Mouse (Mus musculus) ovary, postnatal 10 days (tissue): ENCODE measurements around the gene Tmem259.
A peak's percentile ranks its signal among the peaks of the same experiment; 100 is the strongest.

ENCODE experiments used
- DNase-seq: peaks from one replicate; pipeline ENCODE4 v3.0.0; 2022; ENCODE audit warnings: low spot score

The Tmem259 gene

DNA sequence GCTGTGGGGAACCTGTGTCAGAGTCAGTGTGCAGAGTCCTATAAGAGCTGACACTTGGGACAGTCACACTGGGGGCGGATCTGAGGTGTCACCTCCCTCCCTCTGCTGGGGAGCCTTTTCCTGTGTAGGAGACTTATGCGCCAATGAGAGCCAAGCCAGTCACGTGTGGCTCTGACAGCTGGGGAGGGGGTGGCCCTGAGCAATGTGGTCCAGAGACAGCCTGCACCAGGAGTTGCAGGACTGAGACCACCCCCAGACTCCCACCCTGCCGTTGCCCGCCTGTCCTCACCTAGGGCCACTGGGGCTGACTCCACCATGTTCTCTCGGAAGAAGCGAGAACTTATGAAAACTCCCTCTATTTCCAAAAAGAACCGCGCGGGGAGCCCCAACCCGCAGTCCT lies 32.4 kb upstream of the Tmem259 start, which contains the start of gene Arhgap45:
Arhgap45 (plus strand) TSS at position 143 of the 400 bp plus-strand sequence.
- DNase-seq = no peak

- no peak for DNase-seq
Observed at GRCm38 (mm10) chr10:80015583-80015982, 31.5 kb upstream of the Tmem259 start.

DNA sequence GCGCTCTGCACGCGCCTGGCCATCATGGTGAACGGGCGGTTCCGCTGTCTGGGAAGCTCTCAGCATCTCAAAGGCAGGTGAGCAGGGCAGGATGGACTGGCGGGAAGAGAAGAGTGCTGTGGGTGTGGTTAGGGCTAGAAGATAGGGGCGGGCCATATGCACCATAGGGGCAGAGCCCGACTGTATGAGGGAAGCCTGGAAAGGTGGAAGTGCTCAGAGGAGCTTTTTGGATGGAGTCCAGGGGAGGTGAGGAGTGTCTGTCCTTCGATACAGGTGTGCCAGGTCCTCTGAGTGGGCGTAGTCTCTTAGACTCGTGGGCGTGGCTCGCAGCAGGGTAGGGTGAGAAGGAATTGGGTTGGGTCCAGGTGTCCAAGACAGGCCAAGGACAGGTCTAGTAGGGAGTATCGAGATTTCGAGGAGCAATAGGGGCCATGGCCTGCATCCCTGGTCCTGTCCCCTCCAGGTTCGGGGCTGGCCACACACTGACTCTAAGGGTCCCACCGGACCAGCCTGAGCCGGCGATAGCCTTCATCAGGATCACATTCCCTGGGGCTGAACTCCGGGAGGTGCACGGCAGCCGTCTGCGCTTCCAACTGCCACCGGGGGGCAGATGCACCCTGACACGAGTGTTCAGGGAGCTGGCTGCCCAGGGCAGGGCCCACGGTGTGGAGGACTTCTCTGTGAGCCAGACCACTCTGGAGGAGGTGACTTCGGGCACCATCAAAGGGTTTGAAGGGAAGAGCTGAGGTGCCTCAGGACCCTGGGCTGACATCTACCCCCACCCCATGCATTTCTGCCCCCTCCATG lies 30.6 kb upstream of the Tmem259 start:
- DNase-seq = no peak

DNA sequence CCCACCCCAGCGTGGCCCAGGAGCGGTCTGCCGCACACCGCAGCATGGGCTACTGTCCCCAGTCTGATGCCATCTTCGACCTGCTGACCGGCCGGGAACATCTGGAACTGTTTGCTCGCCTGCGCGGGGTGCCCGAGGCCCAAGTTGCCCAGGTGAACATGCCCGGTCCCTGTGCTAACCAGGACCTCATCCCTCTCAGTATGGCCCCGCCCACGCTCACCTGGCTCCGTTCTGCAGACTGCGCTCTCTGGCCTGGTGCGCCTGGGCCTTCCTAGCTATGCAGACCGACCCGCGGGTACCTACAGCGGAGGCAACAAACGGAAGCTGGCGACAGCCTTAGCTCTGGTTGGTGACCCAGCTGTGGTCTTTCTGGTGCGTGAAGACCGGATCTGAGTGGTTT lies 29.5 kb upstream of the Tmem259 start:
- no peak for DNase-seq

DNA sequence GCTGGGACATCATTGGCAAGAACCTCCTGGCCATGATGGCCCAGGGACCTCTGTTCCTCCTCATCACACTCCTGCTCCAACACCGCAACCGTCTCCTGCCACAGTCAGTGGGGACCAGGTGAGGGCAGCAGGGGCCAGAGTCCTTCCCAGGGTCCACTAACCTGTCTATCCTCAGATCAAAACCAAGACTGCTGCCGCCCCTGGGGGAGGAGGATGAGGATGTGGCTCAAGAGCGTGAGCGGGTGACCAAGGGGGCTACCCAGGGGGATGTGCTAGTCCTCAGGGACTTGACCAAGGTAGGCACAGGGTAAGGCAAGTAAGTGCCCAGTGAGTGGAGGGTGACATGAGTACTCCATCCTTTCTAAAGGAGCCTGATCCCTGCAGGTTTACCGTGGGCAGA lies 27.6 kb upstream of the Tmem259 start:
- no peak for DNase-seq

DNA sequence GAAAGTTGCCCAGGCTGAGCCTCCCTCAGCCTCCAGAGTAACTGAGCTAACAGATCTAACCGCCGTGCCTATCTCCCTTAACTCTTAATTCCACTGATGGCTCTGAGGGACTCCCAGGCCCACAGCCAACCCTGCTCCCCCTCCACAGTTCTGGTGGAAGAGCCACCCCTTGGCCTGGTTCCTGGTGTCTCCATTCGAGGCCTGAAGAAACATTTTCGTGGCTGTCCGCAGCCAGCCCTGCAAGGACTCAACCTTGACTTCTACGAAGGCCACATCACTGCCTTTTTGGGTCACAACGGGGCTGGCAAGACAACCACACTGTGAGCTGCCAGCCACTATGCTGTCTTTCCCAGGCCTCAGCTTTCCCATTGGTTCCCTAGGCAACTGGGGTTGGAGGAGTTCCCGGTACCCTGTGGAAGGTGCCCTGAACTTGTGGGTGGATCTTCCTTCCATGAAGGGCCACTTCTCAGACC lies 20.1 kb upstream of the Tmem259 start:
- no peak for DNase-seq

DNA sequence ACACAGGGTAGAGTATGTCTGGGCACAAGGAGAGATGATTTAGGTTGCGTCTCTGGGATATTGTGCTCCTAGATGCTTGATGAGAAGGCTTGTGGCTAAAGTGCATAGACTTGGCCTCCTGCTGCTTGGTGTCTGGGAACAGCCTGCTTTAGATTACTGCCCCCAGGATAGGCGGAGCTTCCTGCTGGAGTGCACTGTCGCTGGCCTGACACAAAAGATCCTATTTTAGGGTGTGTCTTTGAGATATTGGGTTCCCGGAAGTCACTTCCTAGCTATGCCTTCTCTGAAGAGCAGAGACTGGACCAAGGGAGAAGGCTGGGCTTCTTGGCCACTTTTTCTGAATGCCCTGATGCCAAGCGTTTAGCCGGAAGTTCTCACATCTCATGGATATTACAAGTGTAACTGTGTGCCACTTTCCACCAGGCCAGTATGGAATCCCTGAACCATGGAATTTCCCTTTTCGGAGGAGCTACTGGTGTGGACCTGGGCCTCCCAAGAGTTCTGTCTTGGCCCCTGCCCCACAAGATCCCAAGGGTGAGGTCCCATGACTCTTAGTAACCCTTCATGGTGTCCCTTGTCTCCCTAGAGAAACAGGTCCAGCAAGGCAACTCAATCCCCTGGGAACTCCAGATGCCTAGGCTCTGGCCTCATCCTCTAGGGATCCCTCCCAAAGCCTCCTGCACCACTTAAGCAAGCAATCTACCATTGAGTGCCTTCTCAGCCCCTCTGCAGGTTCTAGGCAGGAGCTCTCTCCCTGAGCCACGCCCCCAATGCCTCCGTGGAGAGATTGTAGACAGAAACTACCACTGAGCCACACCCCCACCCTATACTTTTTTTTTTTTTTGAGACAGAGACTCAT lies 19.5 kb upstream of the Tmem259 start:
- DNase-seq = no peak

DNA sequence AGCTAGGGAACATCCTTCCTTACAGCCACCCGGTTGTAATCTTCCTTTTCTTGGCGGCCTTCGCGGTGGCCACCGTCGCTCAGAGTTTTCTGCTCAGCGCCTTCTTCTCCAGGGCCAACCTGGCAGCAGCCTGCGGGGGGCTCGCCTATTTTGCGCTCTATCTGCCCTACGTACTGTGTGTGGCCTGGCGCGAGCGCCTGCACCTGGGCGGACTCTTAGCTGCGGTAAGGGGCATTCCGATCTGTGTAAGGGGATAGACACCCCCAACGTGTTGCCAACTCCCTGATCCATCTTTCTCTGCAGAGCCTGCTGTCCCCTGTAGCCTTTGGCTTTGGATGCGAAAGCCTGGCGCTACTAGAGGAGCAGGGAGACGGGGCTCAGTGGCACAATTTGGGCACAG lies 18.7 kb upstream of the Tmem259 start:
- DNase-seq = no peak

DNA sequence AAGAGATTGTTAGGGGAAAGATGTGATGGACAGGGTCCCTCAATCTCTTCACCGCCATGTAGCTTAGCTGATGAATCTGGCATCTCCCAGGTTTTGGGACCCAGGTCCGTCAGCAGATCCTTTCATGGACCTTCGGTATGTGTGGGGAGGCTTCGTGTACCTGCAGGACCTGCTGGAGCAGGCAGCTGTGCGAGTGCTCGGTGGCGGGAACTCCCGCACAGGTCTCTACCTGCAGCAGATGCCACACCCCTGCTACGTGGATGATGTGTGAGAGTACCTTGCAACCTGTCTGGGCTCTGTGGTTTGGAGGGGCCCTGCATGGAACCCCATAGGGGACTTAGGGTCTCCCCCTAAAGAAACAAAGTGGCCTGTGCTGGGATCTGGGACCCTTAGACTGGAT lies 17.8 kb upstream of the Tmem259 start:
- no peak for DNase-seq

DNA sequence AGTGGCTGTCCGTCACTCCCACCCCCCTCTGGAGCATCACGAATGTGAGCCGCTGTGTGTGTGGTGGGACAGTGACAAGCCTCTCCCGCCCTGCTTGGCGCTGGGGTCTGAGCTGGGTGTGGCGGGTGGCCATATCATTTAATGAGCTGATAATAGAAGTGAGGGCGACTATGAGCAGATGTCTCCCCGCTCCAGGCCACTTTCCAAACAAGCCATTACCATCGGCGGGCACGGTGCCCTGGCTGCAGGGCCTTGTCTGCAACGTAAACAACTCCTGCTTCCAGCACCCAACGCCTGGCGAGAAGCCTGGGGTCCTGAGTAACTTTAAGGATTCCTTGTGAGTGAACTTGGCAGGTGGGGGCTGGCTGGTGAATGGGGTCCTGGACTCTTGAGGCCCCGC lies 13.7 kb upstream of the Tmem259 start:
- DNase-seq = no peak

DNA sequence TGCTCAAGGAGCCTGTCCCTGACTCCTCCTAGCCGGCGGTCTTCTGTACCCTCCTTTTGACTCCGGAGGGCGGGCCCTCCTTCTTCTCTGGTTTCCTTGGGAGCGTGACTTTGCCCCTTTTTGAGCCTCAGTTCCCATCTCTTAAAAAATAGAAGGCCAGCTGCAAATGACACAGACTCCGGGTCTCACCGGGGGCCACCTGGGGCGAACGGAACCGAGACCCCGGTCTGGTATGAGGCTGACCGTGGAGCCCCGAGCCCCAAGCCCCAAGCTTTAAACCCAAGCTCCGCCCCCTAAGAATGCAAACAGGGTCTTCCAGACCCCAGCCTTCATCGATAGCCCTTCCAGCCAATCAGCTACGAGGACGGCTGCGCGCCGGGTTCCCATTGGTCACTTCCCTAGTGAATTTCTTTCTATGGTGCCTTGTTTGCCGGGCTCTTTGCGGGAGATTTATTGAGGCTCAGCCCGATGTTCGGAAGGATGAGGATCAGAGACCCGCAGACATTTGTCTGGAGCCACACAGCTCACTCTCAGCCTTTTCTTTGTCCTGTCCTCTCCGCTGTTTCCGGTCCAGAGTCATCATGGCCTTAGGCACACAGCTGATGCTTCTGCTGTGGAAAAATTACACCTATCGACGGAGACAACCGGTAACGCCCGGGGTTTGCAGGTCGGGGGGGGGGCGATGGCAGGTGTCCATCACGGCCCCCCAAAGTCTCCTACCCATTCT lies 13.1 kb upstream of the Tmem259 start:
- DNase-seq = peak; percentile 45

GRCm38 (mm10) chr10:79996272-79997033 lies 12.3 kb upstream of the Tmem259 start, which contains the start of gene Abca7:
TSS of gene Abca7 (plus strand) at chr10:79996494.
- DNase-seq = peak; percentile 89

DNA sequence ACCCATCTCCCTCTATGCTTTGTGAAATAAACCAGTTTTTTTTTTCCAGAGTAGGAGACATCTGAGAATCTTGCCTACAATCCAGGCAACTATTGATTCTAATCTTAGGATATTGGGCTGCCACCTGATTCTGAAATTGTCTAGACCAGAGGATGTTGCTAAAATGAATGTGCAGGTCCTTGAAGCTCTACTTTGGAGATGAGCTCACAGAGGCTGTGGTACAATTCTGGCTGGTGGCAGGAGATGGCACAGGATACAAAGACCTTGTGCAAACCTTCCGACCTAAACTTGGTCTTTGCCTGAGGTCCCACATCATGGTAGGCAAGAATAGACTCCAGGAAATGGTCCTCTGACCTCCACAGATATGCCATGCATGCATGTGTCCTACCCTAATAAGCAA lies 11.5 kb upstream of the Tmem259 start:
- DNase-seq = no peak

DNA sequence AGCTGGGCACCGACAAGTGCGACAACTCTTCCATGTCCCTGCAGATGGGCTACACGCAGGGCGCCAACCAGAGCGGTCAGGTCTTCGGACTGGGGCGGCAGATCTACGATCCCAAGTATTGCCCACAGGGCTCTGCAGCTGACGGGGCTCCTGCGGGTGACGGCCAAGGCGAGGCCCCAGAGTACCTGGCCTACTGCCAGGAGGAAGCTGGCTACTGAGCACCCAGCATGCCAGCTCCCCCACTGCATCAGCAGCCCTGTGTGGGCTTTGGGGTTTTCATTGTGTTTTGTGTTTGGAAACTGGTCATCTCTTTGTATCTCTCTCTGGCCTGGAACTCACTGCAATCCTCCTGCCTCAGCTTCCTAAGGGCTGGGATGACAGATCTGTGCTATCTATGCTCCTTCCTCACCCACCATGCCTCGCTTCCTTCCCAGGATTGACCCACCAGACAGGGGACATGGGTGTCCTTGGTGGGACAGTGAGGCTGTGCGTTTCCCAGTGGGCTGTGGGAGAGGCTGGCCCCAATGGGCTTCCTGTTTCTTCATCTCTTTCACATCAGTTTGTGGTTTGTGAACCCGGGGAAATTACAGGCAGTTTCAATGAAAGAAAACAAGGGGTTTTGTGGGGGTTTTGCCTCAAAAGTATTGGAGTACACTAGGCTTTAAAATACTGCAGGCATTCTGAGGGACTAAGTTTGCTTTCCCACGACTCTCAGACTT lies 10.4 kb upstream of the Tmem259 start:
- DNase-seq = no peak

DNA sequence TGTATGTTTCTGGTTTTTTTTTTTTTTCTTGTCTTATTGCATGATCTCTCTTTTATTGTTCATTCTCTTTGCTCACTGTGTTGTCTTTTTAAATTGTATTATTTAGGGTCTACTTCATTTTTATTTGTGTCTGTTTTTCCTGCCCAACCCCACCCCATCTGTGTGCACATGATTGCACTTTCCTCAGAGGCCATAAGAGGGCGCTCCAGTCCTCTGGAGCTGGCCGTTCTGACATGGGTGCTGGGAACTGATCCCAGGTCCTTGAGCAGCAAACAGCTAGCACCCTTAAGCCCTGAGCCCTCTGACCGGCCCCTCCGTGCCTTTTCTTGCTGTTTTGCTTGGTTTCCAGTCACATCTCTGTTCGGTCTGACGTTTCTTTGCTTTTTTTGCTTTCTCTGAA lies 7.4 kb upstream of the Tmem259 start:
- no peak for DNase-seq

GRCm38 (mm10) chr10:79991099-79991498 lies 7.0 kb upstream of the Tmem259 start:
- DNase-seq = no peak

GRCm38 (mm10) chr10:79989870-79990269 lies 5.7 kb upstream of the Tmem259 start:
- no peak for DNase-seq

DNA sequence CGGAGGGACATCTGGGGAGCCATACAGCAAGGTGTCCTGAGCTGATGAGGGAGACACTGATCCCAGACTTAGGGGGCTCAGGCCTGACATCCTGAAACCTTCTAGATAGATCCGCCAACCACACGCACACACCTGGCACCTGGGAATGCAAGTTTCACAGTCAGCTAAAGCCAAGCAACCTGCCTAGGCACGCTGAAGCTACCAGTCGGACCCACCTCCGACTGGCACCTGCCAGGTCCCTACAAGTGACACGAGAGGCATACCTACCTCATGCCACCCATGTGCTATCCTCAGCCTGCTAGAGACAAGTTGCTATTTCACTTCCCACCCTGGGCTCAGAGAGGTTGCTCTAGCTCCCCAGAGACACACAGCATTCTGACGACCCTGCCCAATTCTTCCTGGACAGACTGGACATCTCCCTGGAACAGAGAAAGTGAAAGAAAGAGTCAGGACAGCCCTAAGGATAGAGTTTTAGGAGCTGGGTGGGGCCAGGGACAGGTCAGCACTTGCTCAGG lies 5.2 kb upstream of the Tmem259 start:
- DNase-seq = no peak

- DNase-seq = peak; percentile 51
Observed at GRCm38 (mm10) chr10:79988506-79989271, 4.6 kb upstream of the Tmem259 start, which contains the start of gene Cnn2. TSS of gene Cnn2 (plus strand) at chr10:79988584.
